Mouse (Mus musculus): ENCODE data around the gene 2310079G19Rik. TPM values are rescaled to one million over a fixed set of nuclear protein-coding genes. Genes with fewer than 3 reads are reported as not detected.

The 2310079G19Rik gene
- polyA plus RNA-seq, 1 experiment = not detected

GRCm38 (mm10) chr16:88602464-88602863 lies 25.0 kb downstream of the 2310079G19Rik start:
- no peaks in the 10 kb centered on the region for H3K36me3 ChIP-seq (ENCODE audit: control insufficient read depth, insufficient read depth)
- TF ChIP-seq REST (IDR thresholded peaks at IDR 0.05; ENCODE audit: insufficient read depth, insufficient read length) (no peak), MYOG (IDR thresholded peaks at IDR 0.05; ENCODE audit: control insufficient read depth in 1 of 3, insufficient read depth in 1 of 3, insufficient read length in 2 of 3, low read depth in 2 of 3) (no peak), MYOD1 (IDR thresholded peaks at IDR 0.05; ENCODE audit: control insufficient read depth in 1 of 3, insufficient read length in 2 of 3, low read depth in 2 of 3) (no peak), E2F4 (IDR thresholded peaks at IDR 0.05; ENCODE audit: insufficient read depth) (no peak), USF1 (IDR thresholded peaks at IDR 0.05; ENCODE audit: low read depth) (no peak), POLR2AphosphoS2 (IDR thresholded peaks at IDR 0.05; ENCODE audit: insufficient read length, low read depth) (no peak), MAX (IDR thresholded peaks at IDR 0.05; ENCODE audit: low read depth) (no peak), CEBPB (IDR thresholded peaks at IDR 0.05; ENCODE audit: insufficient read depth, poor library complexity, severe bottlenecking) (no peak), SRF (IDR thresholded peaks at IDR 0.05; ENCODE audit: control insufficient read depth, insufficient read length, low read depth) (no peak), TCF12 (IDR thresholded peaks at IDR 0.05; ENCODE audit: insufficient read depth, poor library complexity, severe bottlenecking) (no peak), POLR2A (IDR thresholded peaks at IDR 0.05; ENCODE audit: insufficient read length, low read depth) (no peak), TCF3 (IDR thresholded peaks at IDR 0.05; ENCODE audit: insufficient read length, low read depth) (no peak)
- H3K79me2 ChIP-seq (ENCODE audit: control insufficient read depth, insufficient read depth) = no peaks in the 10 kb centered on the region
- no peak overlapping the region for H3K4me3 ChIP-seq
- H3ac ChIP-seq (ENCODE audit: control insufficient read depth, insufficient read length) = no peak overlapping the region
- no peak overlapping the region for H3K4me2 ChIP-seq (ENCODE audit: low read depth)
- H3K27me3 ChIP-seq (ENCODE audit: control insufficient read depth, insufficient read depth, insufficient read length) = no peaks in the 10 kb centered on the region

- Histone ChIP-seq H3ac (ENCODE audit: control insufficient read depth, insufficient read length) (no peak overlapping the region), H3K79me2 (ENCODE audit: control insufficient read depth, insufficient read depth) (no peaks in the 10 kb centered on the region), H3K4me3 (no peak overlapping the region), H3K36me3 (ENCODE audit: control insufficient read depth, insufficient read depth) (no peaks in the 10 kb centered on the region), H3K4me2 (ENCODE audit: low read depth) (no peak overlapping the region), H3K27me3 (ENCODE audit: control insufficient read depth, insufficient read depth, insufficient read length) (no peaks in the 10 kb centered on the region)
- TF ChIP-seq MAX (IDR thresholded peaks at IDR 0.05; ENCODE audit: low read depth) (no peak), USF1 (IDR thresholded peaks at IDR 0.05; ENCODE audit: low read depth) (no peak), MYOD1 (IDR thresholded peaks at IDR 0.05; ENCODE audit: control insufficient read depth in 1 of 3, insufficient read length in 2 of 3, low read depth in 2 of 3) (no peak), MYOG (IDR thresholded peaks at IDR 0.05; ENCODE audit: control insufficient read depth in 1 of 3, insufficient read depth in 1 of 3, insufficient read length in 2 of 3, low read depth in 2 of 3) (no peak), CEBPB (IDR thresholded peaks at IDR 0.05; ENCODE audit: insufficient read depth, poor library complexity, severe bottlenecking) (no peak), TCF12 (IDR thresholded peaks at IDR 0.05; ENCODE audit: insufficient read depth, poor library complexity, severe bottlenecking) (no peak), REST (IDR thresholded peaks at IDR 0.05; ENCODE audit: insufficient read depth, insufficient read length) (no peak), POLR2AphosphoS2 (IDR thresholded peaks at IDR 0.05; ENCODE audit: insufficient read length, low read depth) (no peak), E2F4 (IDR thresholded peaks at IDR 0.05; ENCODE audit: insufficient read depth) (no peak), SRF (IDR thresholded peaks at IDR 0.05; ENCODE audit: control insufficient read depth, insufficient read length, low read depth) (no peak), TCF3 (IDR thresholded peaks at IDR 0.05; ENCODE audit: insufficient read length, low read depth) (no peak), POLR2A (IDR thresholded peaks at IDR 0.05; ENCODE audit: insufficient read length, low read depth) (no peak)
Observed at GRCm38 (mm10) chr16:88600303-88600702, 27.2 kb downstream of the 2310079G19Rik start.

- Histone ChIP-seq H3K4me3 (no peak overlapping the region), H3K27me3 (ENCODE audit: control insufficient read depth, insufficient read depth, insufficient read length) (no peaks in the 10 kb centered on the region), H3K4me2 (ENCODE audit: low read depth) (no peak overlapping the region), H3K36me3 (ENCODE audit: control insufficient read depth, insufficient read depth) (no peaks in the 10 kb centered on the region), H3ac (ENCODE audit: control insufficient read depth, insufficient read length) (no peak overlapping the region), H3K79me2 (ENCODE audit: control insufficient read depth, insufficient read depth) (no peaks in the 10 kb centered on the region)
- TF ChIP-seq SRF (IDR thresholded peaks at IDR 0.05; ENCODE audit: control insufficient read depth, insufficient read length, low read depth) = no peak
- TF ChIP-seq REST (IDR thresholded peaks at IDR 0.05; ENCODE audit: insufficient read depth, insufficient read length) = no peak
- no peak for TF ChIP-seq TCF12 (IDR thresholded peaks at IDR 0.05; ENCODE audit: insufficient read depth, poor library complexity, severe bottlenecking)
- TF ChIP-seq MYOD1 (IDR thresholded peaks at IDR 0.05; ENCODE audit: control insufficient read depth in 1 of 3, insufficient read length in 2 of 3, low read depth in 2 of 3) = no peak
- TF ChIP-seq MYOG (IDR thresholded peaks at IDR 0.05; ENCODE audit: control insufficient read depth in 1 of 3, insufficient read depth in 1 of 3, insufficient read length in 2 of 3, low read depth in 2 of 3) = no peak
- no peak for TF ChIP-seq TCF3 (IDR thresholded peaks at IDR 0.05; ENCODE audit: insufficient read length, low read depth)
- TF ChIP-seq USF1 (IDR thresholded peaks at IDR 0.05; ENCODE audit: low read depth) = no peak
- no peak for TF ChIP-seq E2F4 (IDR thresholded peaks at IDR 0.05; ENCODE audit: insufficient read depth)
- TF ChIP-seq CEBPB (IDR thresholded peaks at IDR 0.05; ENCODE audit: insufficient read depth, poor library complexity, severe bottlenecking) = no peak
- no peak for TF ChIP-seq POLR2A (IDR thresholded peaks at IDR 0.05; ENCODE audit: insufficient read length, low read depth)
- TF ChIP-seq MAX (IDR thresholded peaks at IDR 0.05; ENCODE audit: low read depth) = no peak
- no peak for TF ChIP-seq POLR2AphosphoS2 (IDR thresholded peaks at IDR 0.05; ENCODE audit: insufficient read length, low read depth)
Observed at GRCm38 (mm10) chr16:88599504-88600237, 27.8 kb downstream of the 2310079G19Rik start.

GRCm38 (mm10) chr16:88592758-88593157 lies 34.7 kb downstream of the 2310079G19Rik start:
- H3K36me3 ChIP-seq (ENCODE audit: control insufficient read depth, insufficient read depth) = no peaks in the 10 kb centered on the region
- no peak overlapping the region for H3K4me3 ChIP-seq
- H3ac ChIP-seq (ENCODE audit: control insufficient read depth, insufficient read length) = no peak overlapping the region
- H3K79me2 ChIP-seq (ENCODE audit: control insufficient read depth, insufficient read depth) = no peaks in the 10 kb centered on the region
- no peak for TF ChIP-seq POLR2AphosphoS2 (IDR thresholded peaks at IDR 0.05; ENCODE audit: insufficient read length, low read depth)
- no peak for TF ChIP-seq CEBPB (IDR thresholded peaks at IDR 0.05; ENCODE audit: insufficient read depth, poor library complexity, severe bottlenecking)
- TF ChIP-seq USF1 (IDR thresholded peaks at IDR 0.05; ENCODE audit: low read depth) = no peak
- TF ChIP-seq TCF3 (IDR thresholded peaks at IDR 0.05; ENCODE audit: insufficient read length, low read depth) = no peak
- TF ChIP-seq REST (IDR thresholded peaks at IDR 0.05; ENCODE audit: insufficient read depth, insufficient read length) = no peak
- no peaks in the 10 kb centered on the region for H3K27me3 ChIP-seq (ENCODE audit: control insufficient read depth, insufficient read depth, insufficient read length)
- no peak overlapping the region for H3K4me2 ChIP-seq (ENCODE audit: low read depth)
